Mouse (Mus musculus) layer of hippocampus, adult 18-20 months (tissue): ENCODE results near the gene Mrpl12. TPM values are rescaled to one million over a fixed set of nuclear protein-coding genes. Genes with fewer than 3 reads are reported as not detected.
A peak's percentile ranks its signal among the peaks of the same experiment; 100 is the strongest.

Experiments used
- DNase-seq, 2 experiments: peaks; one replicate each; pipeline ENCODE4 v3.0.0; 2022; ENCODE audit warnings: low spot score in 2 of 2
- long read RNA-seq: library from polyadenylated mRNA; stranded (forward); transcript quantifications from one replicate; pipeline ENCODE4 v2.0.0, GENCODE M21; 2021
- total RNA-seq, 2 experiments: library from RNA; stranded (reverse); gene quantifications; 2 replicates each; pipeline ENCODE4 v1.2.3; 2021

The Mrpl12 gene
- total RNA-seq, result 10 to 100 TPM; 65.1 to 67.5 TPM
- long read RNA-seq, transcript Mrpl12-201 (5 exons, 1,316 nt), result major isoform, 43 of 49 reads
- long read RNA-seq, partial matches to known transcripts, result 1 of 49 reads
- long read RNA-seq, other reads (novel, unspliced or antisense), result 3 of 49 reads

DNA sequence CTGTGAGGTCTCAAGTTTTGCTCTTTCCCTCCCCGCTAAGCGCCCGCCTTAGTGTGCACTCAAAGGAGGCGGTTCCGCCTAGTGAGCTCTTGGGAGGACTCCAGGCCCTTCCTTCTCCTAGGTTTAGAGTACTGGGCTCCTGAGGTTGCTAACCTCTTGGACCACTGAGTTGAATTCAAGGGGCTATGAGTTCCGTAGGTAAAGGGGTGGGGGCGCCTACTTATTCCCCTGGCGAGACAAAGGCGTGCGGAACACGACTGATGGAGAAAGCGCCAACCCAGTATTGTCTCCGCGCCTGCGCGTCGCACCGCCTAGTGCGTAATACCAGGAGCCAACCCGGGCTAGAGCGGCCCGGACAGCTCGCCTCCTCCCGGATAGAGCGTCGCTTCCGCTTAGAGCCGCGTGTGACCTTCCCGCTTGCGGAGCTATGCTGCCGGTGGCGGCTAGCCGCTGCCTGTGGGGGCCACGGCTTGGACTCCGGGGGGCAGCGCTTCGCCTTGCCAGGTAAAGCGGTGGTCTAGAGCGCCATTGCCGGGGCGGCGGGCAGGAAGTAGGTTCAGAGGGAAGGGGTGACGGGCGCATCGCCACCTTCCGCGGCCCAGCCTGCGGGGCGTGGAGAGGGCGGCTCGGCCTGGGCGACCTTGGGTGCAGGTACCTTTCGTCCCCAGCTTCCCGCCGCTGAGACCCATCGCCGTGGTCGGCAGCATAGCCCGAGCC, at the start of gene Mrpl12:
TSS of gene Mrpl12 (plus strand) at position 349 of the 717 bp plus-strand sequence.
- peak; percentile 89 to 93 for DNase-seq

DNA sequence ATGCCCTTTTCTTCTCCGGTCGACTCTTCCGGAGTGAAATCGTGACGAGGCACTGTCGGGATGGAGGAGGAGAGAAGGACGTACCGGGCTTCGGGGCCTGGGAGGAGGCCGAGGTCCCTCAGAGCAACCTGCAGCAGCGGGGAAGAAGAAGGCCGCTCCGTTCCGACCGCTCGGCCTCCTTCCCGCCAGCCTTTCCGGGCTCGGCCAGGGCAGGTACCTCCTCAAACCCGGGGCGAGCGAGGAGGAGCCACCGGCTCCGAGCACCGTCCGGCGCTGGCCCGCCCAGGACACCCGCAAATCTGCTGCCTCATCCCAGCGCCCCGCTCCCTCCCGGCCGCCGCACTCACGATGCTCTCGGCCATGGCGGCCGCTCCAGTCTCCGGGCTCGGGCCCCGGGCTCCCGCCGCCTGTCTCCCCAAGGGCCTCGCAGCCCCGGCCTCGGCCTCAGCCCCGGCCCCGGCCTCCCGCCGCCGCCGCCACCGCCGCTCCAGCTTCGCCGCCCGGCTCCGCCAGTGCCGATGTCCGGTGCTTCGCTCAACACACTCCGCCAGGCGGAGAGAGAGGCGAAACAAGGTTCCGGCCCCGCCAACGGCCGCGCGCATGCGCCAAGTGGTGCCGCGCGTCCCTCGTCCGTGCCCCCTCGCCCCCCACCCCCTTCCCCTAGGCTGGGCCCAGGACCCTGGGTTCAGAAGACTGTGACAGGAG, 47.1 kb upstream of the Mrpl12 start, which contains the start of gene Nploc4:
TSS of gene Nploc4 (minus strand) at position 557 of the 705 bp plus-strand sequence.
- DNase-seq, result peak; percentile 75 to 86

DNA sequence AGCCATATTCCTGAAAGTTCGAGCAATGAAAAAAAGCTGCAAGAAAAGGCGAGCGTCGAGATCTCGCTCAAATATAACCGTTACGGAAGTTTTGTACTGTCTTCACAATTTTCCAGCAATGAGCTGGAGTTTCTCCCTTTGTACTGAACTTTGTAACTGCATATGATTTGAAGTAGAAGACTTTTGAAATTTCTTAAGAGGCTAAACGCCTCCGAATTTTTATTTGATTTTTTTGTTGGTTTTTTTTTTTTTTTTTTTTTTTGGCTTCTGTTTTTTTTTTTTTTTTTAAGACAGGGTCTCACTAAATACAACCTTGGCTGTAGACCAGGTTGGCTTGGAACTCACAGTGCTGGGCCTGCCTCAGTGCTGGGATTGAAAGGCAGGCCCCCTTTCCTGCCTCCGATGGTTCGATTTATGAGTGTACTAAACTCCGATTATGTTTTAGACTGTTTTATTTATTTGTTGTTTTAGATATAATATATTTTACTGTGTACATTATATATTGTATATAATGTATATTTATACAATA, 46.5 kb upstream of the Mrpl12 start:
- no peak for DNase-seq

DNA sequence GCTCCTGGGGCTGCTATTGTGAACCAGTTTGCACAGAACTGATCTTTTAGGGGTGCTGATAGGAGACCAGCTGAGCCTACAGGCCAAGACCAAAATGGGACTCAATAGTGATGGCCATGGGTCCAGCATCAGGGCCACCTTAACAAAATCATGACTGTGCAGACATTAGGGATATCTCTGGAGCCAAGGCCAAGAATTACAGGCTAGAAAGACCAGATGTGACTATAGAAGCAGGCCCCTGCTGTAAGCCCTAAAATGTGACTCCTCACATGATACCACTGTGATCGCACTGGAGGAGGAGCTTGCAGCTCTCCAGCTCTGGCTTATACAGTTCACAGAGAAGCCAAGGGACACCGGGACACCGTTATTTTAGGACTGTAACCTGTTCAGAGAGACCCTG, 42.1 kb upstream of the Mrpl12 start, which contains the start of gene Tspan10:
TSS of gene Tspan10 (plus strand) at position 301 of the 400 bp plus-strand sequence.
- no peak for DNase-seq

DNA sequence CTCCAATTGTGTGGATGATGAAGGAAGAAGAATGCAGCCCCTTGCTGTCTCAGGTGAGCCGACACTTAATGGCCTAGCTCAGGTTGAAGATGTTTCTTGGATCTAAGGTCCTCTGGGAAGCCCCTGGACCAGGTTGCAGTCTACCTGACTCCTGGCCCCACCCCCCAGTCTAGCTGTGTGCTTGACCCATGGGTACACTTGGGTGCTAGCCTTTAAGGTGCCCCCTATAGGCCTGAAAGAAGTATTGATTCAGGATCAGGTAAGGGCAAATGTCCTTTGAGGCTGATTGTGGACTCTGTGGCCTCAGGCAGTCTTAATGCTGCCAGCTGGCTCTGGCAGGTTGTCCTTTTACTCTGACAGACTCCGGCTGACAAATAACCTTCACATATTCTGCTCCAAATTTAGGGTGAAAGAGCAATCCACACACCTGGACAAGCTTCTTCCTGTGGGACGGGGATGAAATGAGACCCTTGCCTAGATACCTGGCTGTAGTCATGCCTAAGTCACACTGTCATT, 41.6 kb upstream of the Mrpl12 start:
- no peak for DNase-seq

DNA sequence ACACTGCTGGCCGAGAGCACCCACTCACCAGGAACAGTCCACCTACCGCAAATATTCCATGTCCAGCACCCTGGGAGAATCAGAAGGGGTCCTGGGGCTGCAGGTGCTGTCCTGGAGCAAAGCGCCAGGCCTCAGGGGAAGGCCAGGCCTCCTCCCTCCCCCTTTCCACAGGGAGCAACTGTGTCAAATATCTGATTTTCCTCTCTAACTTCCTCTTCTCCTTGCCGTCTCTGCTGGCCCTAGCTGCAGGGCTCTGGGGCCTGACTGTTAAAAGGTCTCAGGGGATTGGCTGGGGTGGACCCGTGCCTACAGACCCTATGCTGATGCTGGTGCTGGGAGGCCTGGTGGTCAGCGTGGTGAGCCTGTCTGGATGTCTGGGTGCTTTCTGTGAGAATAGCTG, 40.3 kb upstream of the Mrpl12 start:
- DNase-seq, result no peak

DNA sequence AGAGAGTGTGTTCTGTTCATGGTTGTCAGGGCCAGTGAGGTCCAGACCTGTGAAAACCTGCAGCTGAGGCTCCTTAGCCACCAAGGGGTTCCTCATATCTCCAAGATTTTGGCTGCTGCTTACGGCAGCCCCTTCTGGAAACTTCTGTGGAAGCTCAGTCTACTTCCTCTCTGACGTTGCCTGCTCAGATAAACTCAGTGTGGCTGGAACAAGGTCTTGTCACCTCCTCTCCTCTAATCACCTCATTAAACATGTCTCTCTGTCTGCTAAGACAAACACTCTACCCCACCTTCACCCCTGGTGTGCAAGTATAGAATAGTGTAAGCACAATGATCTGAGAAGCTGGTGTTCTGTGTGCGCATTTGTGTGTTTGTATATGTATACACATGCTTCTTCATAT, 38.9 kb upstream of the Mrpl12 start:
- no peak for DNase-seq

DNA sequence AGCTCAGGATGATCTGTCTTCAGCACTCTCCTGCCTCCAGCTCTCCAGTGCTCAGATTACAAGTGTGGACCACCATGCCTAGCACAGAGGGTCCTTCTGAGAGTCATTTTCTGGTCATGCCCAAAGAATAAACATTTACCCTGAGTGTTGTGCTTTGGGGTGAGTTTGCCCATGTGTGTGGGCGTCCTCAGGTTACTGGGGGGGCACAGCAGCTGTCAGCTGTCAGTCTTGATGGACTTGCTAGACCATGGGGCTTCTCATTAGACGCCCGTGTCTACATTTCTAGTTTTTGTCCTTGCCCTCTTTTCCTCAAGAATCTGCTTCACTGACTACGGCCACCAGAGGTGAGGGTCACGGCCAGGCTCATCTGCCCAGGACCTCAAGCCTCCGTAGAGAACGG, 37.2 kb upstream of the Mrpl12 start:
- no peak for DNase-seq

DNA sequence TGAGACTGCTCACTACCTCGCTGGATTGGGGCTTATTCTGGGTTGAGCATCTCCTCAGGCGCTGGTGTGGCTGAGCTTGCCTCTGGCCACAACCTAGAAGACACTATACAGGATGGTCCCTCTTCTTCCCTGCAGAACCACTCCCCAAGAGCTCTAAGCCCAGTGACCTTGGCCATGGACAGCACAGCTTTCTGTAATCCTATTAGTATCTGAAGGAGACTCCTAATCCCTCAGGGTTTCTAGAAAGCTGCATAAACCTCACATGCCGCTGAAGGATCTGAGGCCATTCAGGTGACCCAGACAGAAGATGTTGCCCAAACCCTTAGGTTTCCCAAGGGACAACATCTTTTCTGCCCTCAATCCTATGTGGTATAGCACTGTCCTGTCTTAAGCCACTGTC, 32.2 kb upstream of the Mrpl12 start:
- DNase-seq, result no peak

DNA sequence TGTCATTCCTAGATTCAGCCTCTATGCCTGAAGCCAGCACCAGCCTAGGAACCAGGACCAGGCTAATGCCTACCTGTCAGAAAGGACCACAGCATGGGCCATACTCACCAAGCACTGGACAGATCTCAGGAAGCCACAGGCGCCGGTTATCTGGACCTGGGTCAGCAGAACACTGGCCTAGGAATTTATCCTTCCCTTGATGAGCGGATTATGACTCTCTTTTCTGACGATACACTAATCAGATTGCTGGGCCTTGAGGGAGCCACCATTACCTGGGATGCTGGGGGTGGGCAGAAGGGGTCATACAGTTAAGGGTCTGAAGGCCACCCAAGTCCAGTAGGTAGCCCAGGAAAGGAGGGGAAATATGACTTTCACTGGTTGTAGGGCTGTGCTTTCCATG, 31.1 kb upstream of the Mrpl12 start, which contains the start of gene Pde6g:
TSS of gene Pde6g (minus strand) at position 195 of the 400 bp plus-strand sequence.
- no peak for DNase-seq

DNA sequence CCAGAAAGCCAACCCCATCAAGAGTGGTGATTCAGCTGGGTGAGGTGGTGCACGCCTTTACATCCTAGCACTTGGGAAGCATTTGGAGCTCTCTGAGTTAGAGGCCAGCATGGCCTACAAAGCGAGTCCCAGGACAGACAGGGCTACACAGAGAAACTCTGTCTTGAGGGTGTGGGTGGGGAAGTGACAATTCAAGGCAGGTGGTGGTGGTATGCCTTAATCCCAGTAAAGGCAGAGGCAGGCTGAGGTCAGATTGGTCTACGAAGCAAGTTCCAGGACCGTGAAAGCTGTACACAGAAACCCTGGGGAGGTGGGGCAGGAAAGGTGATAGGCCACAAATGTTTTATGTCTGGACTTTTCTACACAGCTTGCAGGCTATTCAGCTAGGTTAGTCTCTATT, 29.4 kb upstream of the Mrpl12 start:
- DNase-seq, result no peak

DNA sequence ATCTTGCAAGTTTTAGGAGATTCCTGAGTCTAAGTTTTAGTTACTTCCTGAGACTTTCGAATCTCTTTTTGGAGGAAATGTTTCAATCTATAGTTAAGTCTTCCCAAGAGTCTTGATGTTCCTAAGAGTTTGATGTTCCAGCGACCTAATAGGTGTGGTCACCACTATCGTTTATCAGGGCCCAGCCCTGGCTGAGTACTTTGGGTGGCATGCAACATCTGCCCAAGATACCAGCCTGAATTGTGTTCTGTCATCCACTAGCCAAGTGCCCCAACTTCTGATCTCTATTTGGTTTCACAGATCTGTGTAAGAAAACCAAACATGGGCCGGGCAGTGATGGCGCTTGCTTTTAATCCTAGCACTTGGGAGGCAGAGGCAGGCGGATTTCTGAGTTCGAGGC, 29.0 kb upstream of the Mrpl12 start:
- DNase-seq, result no peak

DNA sequence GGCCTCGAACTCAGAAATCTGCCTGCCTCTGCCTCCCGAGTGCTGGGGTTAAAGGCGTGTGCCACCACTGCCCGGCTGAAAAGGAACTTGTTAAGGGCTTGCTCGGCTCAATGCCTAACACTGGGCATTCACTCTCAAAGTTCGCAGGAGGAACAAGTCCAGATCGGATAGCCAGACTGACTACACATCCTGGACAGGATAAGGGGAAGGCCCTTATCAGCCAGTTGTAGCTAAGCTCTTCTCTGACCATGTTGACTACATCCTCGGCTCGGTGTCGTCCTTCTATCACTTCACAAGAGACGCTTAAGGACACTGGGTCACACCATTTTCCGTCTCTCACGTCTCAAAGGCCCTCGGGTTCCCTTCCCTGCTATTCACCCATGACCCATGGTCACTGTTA, 27.0 kb upstream of the Mrpl12 start:
- DNase-seq, result no peak

DNA sequence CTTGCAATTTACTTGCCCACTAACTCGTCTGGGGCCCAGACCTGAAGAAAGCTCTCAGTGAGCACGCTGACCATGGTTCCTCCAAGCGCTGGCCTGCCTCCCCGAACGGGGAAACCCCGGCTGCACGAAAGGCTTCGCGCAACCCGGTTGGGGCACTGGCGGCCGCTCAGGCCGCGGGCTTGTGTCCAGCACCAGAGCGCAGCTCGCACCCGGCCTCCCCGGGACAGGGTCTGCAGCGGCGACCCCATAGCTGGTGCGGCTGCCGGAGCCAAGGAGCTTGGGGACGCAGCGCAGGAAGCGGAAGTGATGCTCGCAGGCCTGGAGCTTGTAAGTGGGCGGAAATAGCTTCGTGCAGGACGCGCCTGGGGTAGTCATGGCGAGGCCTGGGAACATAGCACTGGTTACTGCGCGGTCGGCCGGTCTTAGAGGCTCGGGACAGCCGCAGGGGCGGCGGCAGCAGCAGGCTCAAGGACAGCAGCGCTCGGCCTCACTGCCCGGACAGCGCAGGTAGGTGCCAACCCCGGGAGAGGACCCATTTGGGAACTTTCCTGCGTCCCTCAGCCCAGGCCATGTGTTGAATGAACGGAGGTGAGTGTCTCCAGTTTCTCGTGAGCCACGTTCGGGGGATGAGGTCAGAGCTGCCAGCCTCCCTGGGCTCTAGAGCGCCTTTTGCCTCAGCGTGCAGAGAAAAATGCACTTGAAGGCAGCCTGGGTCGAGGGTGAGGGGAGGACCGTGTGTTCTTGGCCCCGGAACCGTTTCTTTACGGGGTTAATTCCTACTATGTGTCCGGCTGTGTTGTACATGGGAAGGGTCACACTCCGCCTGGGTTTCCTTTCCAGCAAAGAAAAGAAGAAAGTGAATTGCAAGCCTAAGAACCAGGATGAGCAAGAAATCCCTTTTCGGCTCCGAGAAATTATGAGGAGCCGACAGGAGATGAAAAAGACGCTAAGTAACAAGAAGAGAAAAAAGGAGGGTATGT, 26.4 kb upstream of the Mrpl12 start, which contains the start of the genes Oxld1 and Ccdc137:
TSS of gene Oxld1 (minus strand) at position 297 of the 980 bp plus-strand sequence.
TSS of gene Ccdc137 (plus strand) at position 344 of the 980 bp plus-strand sequence.
- DNase-seq, result peak; percentile 68 to 82

DNA sequence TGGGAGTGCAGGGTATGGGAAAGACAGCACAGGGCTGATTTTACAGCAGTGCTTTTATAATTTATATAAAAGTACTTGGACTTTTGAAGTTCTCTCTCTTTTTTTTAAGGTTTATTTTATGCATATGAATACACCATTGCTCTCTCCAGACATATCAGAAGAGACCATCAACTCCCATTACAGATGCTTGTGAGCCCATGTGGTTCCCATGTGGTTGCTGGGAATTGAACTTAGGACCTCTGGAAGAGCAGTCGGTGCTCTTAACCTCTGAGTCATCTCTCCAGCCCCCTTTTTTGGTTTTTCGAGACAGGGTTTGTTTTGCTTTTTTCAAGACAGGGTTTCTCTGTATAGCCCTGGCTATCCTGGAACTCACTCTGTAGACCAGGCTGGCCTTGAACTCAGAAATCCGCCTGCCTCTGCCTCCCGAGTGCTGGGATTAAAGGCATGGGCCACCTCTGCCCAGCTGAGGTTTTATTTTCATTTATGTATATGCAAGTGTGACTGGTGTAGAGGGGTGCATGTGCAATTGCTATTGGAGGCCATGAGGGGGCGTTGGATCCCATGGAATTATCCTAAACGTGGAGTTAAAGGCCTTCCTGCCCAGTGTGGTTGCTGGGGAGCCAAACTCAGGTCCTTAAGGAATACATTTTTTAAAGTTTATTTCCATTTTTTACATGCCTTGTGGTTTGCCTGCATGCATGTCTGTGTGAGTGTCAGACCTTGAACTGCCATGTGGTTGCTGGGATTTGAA, 25.4 kb upstream of the Mrpl12 start:
- no peak for DNase-seq

DNA sequence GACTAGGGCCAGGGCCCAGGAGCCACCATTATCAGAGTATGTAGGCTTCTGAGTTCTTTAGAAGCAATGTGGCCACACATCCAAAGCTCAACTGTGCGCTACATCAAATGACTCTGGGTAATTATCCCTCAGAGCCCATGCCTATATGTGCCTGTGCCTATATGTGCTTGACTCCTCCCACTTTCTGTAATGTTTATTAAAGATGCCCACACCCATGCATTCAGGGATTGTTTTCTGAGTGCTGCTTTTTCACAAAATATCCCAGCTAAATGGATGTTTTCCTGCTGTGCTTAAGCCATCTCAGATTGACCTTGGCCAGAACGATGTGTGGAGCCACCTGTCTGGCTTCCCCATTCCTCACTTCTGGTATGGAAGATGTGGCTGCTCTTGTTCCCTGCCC, 20.9 kb upstream of the Mrpl12 start:
- DNase-seq, result no peak

DNA sequence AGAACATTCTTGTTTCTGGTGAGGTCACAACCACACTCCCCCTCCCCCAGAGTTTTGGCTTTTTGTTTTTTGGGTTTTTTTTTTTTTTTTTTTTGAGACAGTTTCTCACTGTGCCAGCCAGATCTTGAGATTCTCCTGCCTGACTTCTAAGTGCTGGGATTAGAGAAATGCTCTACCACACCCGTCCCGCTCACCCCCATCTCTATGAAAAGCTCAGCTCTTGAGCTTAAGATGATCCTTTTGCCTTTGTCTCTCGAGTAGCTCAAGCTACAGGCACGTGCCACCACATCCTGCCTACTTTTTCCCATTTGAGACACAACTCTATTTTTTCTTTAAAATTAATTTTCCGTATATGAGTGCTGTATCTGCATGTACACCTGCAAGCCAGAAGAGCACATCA, 20.0 kb upstream of the Mrpl12 start:
- DNase-seq, result no peak

DNA sequence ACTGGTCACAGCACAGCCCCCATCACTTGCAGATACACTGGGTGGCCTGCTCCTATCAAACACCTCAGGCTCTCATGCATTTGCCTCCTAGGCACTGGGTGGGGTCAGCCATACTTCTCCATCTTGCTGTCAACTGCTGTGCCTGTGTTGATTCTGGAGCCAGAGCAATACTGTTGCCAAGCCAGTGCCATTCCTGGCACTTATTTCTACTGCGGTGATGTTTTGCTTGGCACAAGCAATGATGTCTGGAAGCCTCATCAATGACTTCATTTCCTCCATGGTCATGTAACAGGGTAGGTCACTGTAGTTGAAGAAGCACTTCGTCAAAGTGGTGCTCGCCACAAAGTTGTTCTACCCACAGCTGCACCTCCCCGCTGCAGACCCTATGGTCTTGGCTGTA, 18.9 kb upstream of the Mrpl12 start:
- DNase-seq, result no peak

DNA sequence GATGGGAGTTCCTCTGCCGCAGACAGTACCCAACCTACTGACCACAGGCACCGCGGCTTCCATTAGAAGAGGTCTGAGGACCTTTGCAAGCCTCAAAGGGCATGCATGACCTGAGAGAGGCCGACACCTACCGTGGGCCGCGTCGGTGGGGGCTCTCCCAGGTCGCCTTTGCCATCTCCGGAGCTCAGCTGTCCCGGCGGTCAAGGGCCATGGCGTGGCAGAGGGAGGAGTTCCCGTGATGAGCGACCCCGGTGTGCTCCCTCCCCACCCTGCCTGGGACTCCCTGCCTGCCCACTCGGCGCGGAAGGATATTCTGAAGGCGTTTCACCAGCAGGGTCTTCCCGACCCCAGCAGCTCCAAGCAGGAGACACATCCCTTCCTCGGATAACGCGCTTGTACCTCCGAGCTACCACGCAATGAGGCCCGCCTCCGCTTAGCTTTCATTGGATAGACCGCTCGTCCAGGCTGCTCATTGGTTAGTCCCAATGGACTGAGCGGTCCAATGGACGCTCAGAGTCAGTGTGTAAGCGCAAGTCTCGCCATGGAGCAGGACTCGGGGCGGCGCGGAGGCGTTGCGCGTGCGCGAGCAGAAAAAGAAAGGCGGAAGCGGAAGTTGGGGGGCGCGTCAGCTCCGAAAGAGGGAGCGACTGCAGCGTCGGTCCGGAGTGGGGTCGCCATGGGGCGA, 17.2 kb upstream of the Mrpl12 start, which contains the start of gene Arl16:
TSS of gene Arl16 (minus strand) at position 557 of the 685 bp plus-strand sequence.
- DNase-seq, result peak; percentile 95 to 96
